Mouse (Mus musculus) ES-E14 (cell line): ENCODE data around the gene Pex5l. TPM values are rescaled to one million over a fixed set of nuclear protein-coding genes. Genes with fewer than 3 reads are reported as not detected.

ENCODE experiments used
- DNase-seq: peaks from one replicate; pipeline ENCODE4 v3.0.0-alpha.2; 2013; ENCODE audit warnings: low read depth, low spot score
- H3K27ac ChIP-seq: 2 replicates; pipeline ENCODE4 v1.5.1; 2012; ENCODE audit warnings: low read depth, mild to moderate bottlenecking, low read length, moderate library complexity, mixed read lengths; ENCODE audit not compliant: poor library complexity, insufficient read depth, severe bottlenecking
- H3K36me3 ChIP-seq: 2 replicates; pipeline ENCODE4 v1.6.1; 2012; ENCODE audit warnings: mild to moderate bottlenecking, low read length, moderate library complexity, mixed read lengths; ENCODE audit not compliant: control insufficient read depth, poor library complexity, insufficient read depth, severe bottlenecking
- H3K4me1 ChIP-seq, 2 experiments: fragments of 150-350 bp in 1 of 2; sonication (generic) in 1 of 2; 2 replicates each; pipeline ENCODE4 v1.6.1; 2012; ENCODE audit warnings: low read length in 2 of 2, mild to moderate bottlenecking in 1 of 2, mixed read lengths in 1 of 2; ENCODE audit not compliant: control insufficient read depth in 2 of 2, insufficient read depth in 2 of 2, poor library complexity in 1 of 2
- H3K4me3 ChIP-seq, 2 experiments: fragments of 150-350 bp in 1 of 2; sonication (generic) in 1 of 2; 2 replicates each; pipeline ENCODE4 v1.5.1; 2012; ENCODE audit warnings: low read length in 2 of 2, low read depth in 1 of 2, mild to moderate bottlenecking in 1 of 2, mixed read lengths in 1 of 2; ENCODE audit not compliant: insufficient read depth in 1 of 2, poor library complexity in 1 of 2, severe bottlenecking in 1 of 2
- H3K9ac ChIP-seq: 2 replicates; pipeline ENCODE4 v1.6.1; 2012; ENCODE audit warnings: low read depth, mild to moderate bottlenecking, low read length, mixed read lengths; ENCODE audit not compliant: poor library complexity, insufficient read depth, severe bottlenecking
- H3K9me3 ChIP-seq: fragments of 150-350 bp; sonication (generic); 2 replicates; pipeline ENCODE4 v1.6.1; 2012; ENCODE audit warnings: low read depth, mild to moderate bottlenecking, low read length; ENCODE audit not compliant: control insufficient read depth, insufficient read depth
- CHD2 ChIP-seq: IDR thresholded peaks from 2 replicates; pipeline ENCODE4 v1.6.1; 2014; ENCODE audit warnings: mild to moderate bottlenecking, low read depth, low read length, inconsistent platforms
- HCFC1 ChIP-seq: IDR thresholded peaks from 2 replicates; pipeline ENCODE4 v1.6.1; 2012; ENCODE audit warnings: low read length, inconsistent platforms, borderline replicate concordance; ENCODE audit not compliant: insufficient read depth
- MAFK ChIP-seq: IDR thresholded peaks from 2 replicates; pipeline ENCODE4 v1.6.1; 2014; ENCODE audit warnings: mild to moderate bottlenecking, low read depth, low read length, inconsistent platforms; ENCODE audit not compliant: insufficient read depth
- ZC3H11A ChIP-seq: IDR thresholded peaks from 2 replicates; pipeline ENCODE4 v1.6.1; 2012; ENCODE audit warnings: low read depth, mild to moderate bottlenecking, inconsistent platforms, low read length, borderline replicate concordance
- ZNF384 ChIP-seq: IDR thresholded peaks from 2 replicates; pipeline ENCODE4 v1.6.1; 2012; ENCODE audit warnings: low read depth, low read length, inconsistent platforms
- in situ Hi-C, 2 experiments: fragments of 600-800 bp; cut with MboI; formaldehyde crosslinking; loops; one replicate each; pipeline ENCODE4 v1.15.1; 2025; ENCODE audit warnings: low sequenced_read_pairs in 2 of 2, inconsistent platforms in 1 of 2; ENCODE audit not compliant: unreplicated experiment in 2 of 2
- total RNA-seq: library from RNA; depleted of rRNA; stranded (reverse); fragments of 300-350 nt; gene quantifications from 2 replicates; pipeline ENCODE4 v1.2.3, GENCODE M21; 2012

The Pex5l gene
- total RNA-seq, 1 experiment: 0.31 TPM

- no peak for TF ChIP-seq MAFK
- TF ChIP-seq ZNF384: no peak
- no peak for TF ChIP-seq CHD2
- TF ChIP-seq HCFC1: no peak
- no peak for TF ChIP-seq ZC3H11A
These were observed 82.0 kb downstream of the Pex5l start for GRCm38 (mm10) chr3:33061016-33061415.

DNA sequence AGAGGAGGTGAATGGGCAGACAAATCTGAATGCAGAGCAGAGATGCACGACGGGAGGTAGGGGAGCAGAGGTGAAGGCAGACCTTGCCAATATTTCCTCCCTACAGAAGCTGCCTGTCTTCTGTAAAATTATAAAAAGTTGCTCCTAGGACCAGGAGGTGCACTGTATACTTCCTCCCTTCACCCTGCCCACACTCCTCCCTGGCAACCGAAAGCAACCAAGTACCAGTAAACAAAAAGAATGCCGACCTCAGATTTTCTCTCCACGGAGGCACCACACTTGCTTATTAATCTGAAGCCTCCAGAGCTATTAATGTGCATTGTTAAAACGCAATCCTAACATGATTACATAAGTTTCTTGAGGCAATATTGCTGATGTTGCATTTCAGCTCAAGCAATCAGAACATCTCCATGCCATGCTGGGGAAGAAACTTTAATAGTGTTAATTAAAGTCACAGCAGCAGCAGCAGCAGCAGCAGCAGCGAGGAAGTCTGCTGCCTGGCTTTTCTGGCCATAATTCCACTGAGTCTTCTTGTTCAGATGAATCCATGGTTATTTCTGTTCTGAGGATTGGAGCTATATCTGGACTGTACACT, 82.6 kb downstream of the Pex5l start:
- TF ChIP-seq HCFC1: no peak
- peak; percentile 56; the same call in 1 of the 2 replicates for TF ChIP-seq MAFK
- no peak for TF ChIP-seq CHD2
- TF ChIP-seq ZNF384: no peak
- in situ Hi-C loops: no loop called here

More at GRCm38 (mm10) chr3:33061016-33061415, 82.0 kb downstream of the Pex5l start:
- in situ Hi-C loops: no loop called here
- Histone ChIP-seq H3K9ac (no peak overlapping the region), H3K27ac (no peak overlapping the region), H3K4me3 (no peak overlapping the region), H3K9me3 (no peaks in the 10 kb centered on the region), H3K36me3 (no peaks in the 10 kb centered on the region), H3K4me1 (no peaks in the 10 kb centered on the region)
- DNase-seq: no peak

GRCm38 (mm10) chr3:33048304-33048703, 94.7 kb downstream of the Pex5l start:
- TF ChIP-seq ZC3H11A (no peak), HCFC1 (no peak), ZNF384 (no peak), MAFK (no peak), CHD2 (no peak)
- no peak overlapping the region for H3K9ac ChIP-seq

More for the DNA sequence above, 82.6 kb downstream of the Pex5l start:
- no peaks in the 10 kb centered on the region for H3K36me3 ChIP-seq
- no peak for DNase-seq
- H3K9me3 ChIP-seq: no peaks in the 10 kb centered on the region
- H3K27ac ChIP-seq: no peak overlapping the region
- H3K4me3 ChIP-seq: no peak overlapping the region
- H3K9ac ChIP-seq: no peak overlapping the region
- no peaks in the 10 kb centered on the region for H3K4me1 ChIP-seq

GRCm38 (mm10) chr3:33044799-33045106, 98.3 kb downstream of the Pex5l start:
- H3K4me1 ChIP-seq: no peaks in the 10 kb centered on the region
- H3K27ac ChIP-seq: no peak overlapping the region
- H3K4me3 ChIP-seq: no peak overlapping the region
- no peaks in the 10 kb centered on the region for H3K9me3 ChIP-seq
- in situ Hi-C loops: no loop called here
- no peak overlapping the region for H3K9ac ChIP-seq
- no peak for TF ChIP-seq CHD2
- no peak for TF ChIP-seq MAFK
- no peak for TF ChIP-seq ZC3H11A
- TF ChIP-seq HCFC1: no peak
- no peak for TF ChIP-seq ZNF384
- no peak for DNase-seq
- no peaks in the 10 kb centered on the region for H3K36me3 ChIP-seq

More at GRCm38 (mm10) chr3:33048304-33048703, 94.7 kb downstream of the Pex5l start:
- in situ Hi-C loops: no loop called here
- Histone ChIP-seq H3K27ac (no peak overlapping the region), H3K9me3 (no peaks in the 10 kb centered on the region), H3K36me3 (no peaks in the 10 kb centered on the region), H3K4me3 (no peak overlapping the region), H3K4me1 (no peaks in the 10 kb centered on the region)
- DNase-seq: no peak

DNA sequence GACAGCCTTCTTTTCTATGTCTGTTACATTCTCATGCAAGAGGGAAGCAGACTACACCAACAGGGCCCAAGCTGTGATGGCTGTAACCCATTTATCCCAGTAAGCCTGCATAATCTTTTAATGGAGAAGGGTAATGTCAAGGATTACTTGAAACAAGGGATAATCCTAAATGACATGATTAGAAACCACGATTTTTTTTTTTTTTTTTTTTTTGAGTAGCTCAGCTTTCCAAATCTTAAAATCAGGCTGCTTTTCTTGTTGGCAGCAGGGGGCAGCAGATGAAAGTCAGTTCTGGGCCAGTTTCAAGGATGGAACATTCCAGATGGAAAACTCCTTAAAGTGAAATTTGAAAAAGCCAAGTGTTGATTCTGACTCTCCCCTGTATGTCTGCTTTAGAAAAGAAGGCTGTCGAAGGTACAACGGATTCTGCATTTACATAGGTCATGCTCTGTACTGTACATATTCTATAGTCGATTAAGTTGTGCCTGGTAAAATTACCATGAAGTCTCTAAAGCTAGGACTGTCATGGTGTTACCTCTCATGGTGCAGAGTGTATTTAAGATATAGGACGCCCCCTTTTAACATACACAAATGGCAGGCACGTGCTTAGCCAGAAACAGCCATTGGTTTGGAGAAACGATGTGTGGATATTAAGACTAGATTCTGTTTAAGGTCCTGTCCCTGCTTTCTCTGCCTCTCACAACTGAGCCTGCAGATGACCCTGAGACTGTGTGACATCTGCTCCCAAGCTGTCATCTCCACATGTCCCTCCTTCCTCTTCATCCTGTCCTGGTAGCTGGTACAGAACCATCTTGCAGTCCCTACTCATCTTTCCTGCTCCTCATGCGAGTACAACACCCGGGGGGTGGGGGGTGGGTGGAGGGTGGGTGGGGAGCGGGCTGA, 98.9 kb downstream of the Pex5l start:
- H3K9ac ChIP-seq: no peak overlapping the region
- TF ChIP-seq ZNF384 (peak; percentile 82), MAFK (no peak)
- H3K4me3 ChIP-seq: no peak overlapping the region
- no peak for DNase-seq
- no peak overlapping the region for H3K27ac ChIP-seq
- no peaks in the 10 kb centered on the region for H3K4me1 ChIP-seq
- in situ Hi-C loops: no loop called here
- no peaks in the 10 kb centered on the region for H3K9me3 ChIP-seq
- H3K36me3 ChIP-seq: no peaks in the 10 kb centered on the region
